Mouse (Mus musculus) kidney, embryonic 15.5 days (tissue): ENCODE results near the gene Mea1. TPM values are rescaled to one million over a fixed set of nuclear protein-coding genes. Genes with fewer than 3 reads are reported as not detected.

Source experiments
- ATAC-seq: fragments of 200-750 bp; cut with Nextera tagmentation; replicated peaks from 2 replicates; pipeline ENCODE4 v1.8.0; 2017; ENCODE audit warnings: moderate TSS enrichment; ENCODE audit not compliant: low FRiP score
- H3K27ac ChIP-seq: fragments of 300-500 bp; sonication (generic); 2 replicates; pipeline ENCODE4 v1.5.1; 2015; ENCODE audit warnings: mild to moderate bottlenecking, inconsistent platforms
- H3K27me3 ChIP-seq: fragments of 300-500 bp; sonication (generic); 2 replicates; pipeline ENCODE4 v1.6.1; 2015; ENCODE audit warnings: inconsistent platforms
- H3K36me3 ChIP-seq: fragments of 300-500 bp; sonication (generic); 2 replicates; pipeline ENCODE4 v1.6.1; 2015; ENCODE audit warnings: inconsistent platforms
- H3K4me1 ChIP-seq: fragments of 300-500 bp; sonication (generic); 2 replicates; pipeline ENCODE4 v1.6.1; 2015; ENCODE audit warnings: inconsistent platforms
- H3K4me2 ChIP-seq: fragments of 300-500 bp; sonication (generic); 2 replicates; pipeline ENCODE4 v1.6.1; 2015; ENCODE audit warnings: moderate library complexity, mild to moderate bottlenecking, inconsistent platforms
- H3K4me3 ChIP-seq: fragments of 300-500 bp; sonication (generic); replicated peaks from 2 replicates; pipeline ENCODE4 v1.5.1; 2015; ENCODE audit warnings: mild to moderate bottlenecking, inconsistent platforms
- H3K9ac ChIP-seq: fragments of 300-500 bp; sonication (generic); 2 replicates; pipeline ENCODE4 v1.6.1; 2015; ENCODE audit warnings: mild to moderate bottlenecking, inconsistent platforms
- H3K9me3 ChIP-seq: fragments of 300-500 bp; sonication (generic); replicated peaks from 2 replicates; pipeline ENCODE4 v1.6.1; 2016; ENCODE audit warnings: inconsistent platforms
- WGBS: fragments of 180-500 bp; shearing (Covaris S2); methylation state at CpG from one replicate; pipeline ENCODE4 v1.1.7; 2015; ENCODE audit warnings: mixed read lengths; 5-methylcytosine and 5-hydroxymethylcytosine counted together
- polyA plus RNA-seq: library from polyadenylated mRNA; unstranded; fragments of >200 nt; fragmentation: Nextera tagmentation; extraction: Ambion mirVana; gene quantifications from 2 replicates; pipeline ENCODE4 v1.2.1, GENCODE M21; 2015

Gene Mea1
- polyA plus RNA-seq, 1 experiment from 2014 or later: 147 TPM

GRCm38 (mm10) chr17:46699245-46699644 lies 20.7 kb downstream of the Mea1 start:
- Histone ChIP-seq H3K4me3 (no peak overlapping the region), H3K27me3 (no peaks in the 10 kb centered on the region), H3K36me3 (peaks cover 53% of the 10 kb centered on the region), H3K27ac (no peak overlapping the region), H3K9ac (no peak overlapping the region), H3K9me3 (no peaks in the 10 kb centered on the region), H3K4me1 (peaks cover 29% of the 10 kb centered on the region), H3K4me2 (no peak overlapping the region)
- no peak for ATAC-seq
- WGBS: 46% methylated on average over 5 of the region's 5 CpGs

GRCm38 (mm10) chr17:46699912-46700311 lies 21.3 kb downstream of the Mea1 start:
- no peak overlapping the region for H3K27ac ChIP-seq
- no peaks in the 10 kb centered on the region for H3K27me3 ChIP-seq
- H3K9me3 ChIP-seq: no peaks in the 10 kb centered on the region
- 85% methylated on average over 3 of the region's 3 CpGs for WGBS
- ATAC-seq: no peak
- no peak overlapping the region for H3K4me3 ChIP-seq
- H3K36me3 ChIP-seq: peaks cover 50% of the 10 kb centered on the region
- H3K9ac ChIP-seq: no peak overlapping the region
- H3K4me1 ChIP-seq: peaks cover 29% of the 10 kb centered on the region
- H3K4me2 ChIP-seq: no peak overlapping the region

- Histone ChIP-seq H3K9ac (0 out of 2 replicates have a peak overlapping the region, but pooled peaks have one; percentile 7), H3K4me2 (0 out of 2 replicates have a peak overlapping the region, but pooled peaks have one; percentile 24)
- 77% methylated on average over 12 of the region's 12 CpGs for WGBS
Observed at GRCm38 (mm10) chr17:46701489-46701888, 22.9 kb downstream of the Mea1 start.

GRCm38 (mm10) chr17:46702100-46702499 lies 23.5 kb downstream of the Mea1 start:
- 0 out of 2 replicates have a peak overlapping the region, but pooled peaks have one; percentile 93 for H3K4me3 ChIP-seq
- no peak overlapping the region for H3K4me2 ChIP-seq
- peaks cover 40% of the 10 kb centered on the region for H3K4me1 ChIP-seq
- no peak for ATAC-seq
- peak overlapping the region; percentile 18; the same call in 1 of the 2 replicates for H3K27ac ChIP-seq
- H3K36me3 ChIP-seq: peaks cover 35% of the 10 kb centered on the region
- 79% methylated on average over 12 of the region's 12 CpGs for WGBS
- H3K9ac ChIP-seq: peak overlapping the region; percentile 31; the same call in 1 of the 2 replicates
- H3K27me3 ChIP-seq: no peaks in the 10 kb centered on the region
- H3K9me3 ChIP-seq: no peaks in the 10 kb centered on the region

More at GRCm38 (mm10) chr17:46701489-46701888, 22.9 kb downstream of the Mea1 start:
- H3K36me3 ChIP-seq: peaks cover 39% of the 10 kb centered on the region
- no peaks in the 10 kb centered on the region for H3K9me3 ChIP-seq
- no peak overlapping the region for H3K27ac ChIP-seq
- peaks cover 40% of the 10 kb centered on the region for H3K4me1 ChIP-seq
- ATAC-seq: no peak
- no peaks in the 10 kb centered on the region for H3K27me3 ChIP-seq
- H3K4me3 ChIP-seq: no peak overlapping the region

GRCm38 (mm10) chr17:46702506-46702905 lies 23.9 kb downstream of the Mea1 start:
- peak overlapping the region; percentile 78 for H3K4me2 ChIP-seq

GRCm38 (mm10) chr17:46703971-46704886 lies 25.6 kb downstream of the Mea1 start:
- peak overlapping the region; percentile 98 for H3K27ac ChIP-seq
- H3K27me3 ChIP-seq: no peaks in the 10 kb centered on the region
- peak overlapping the region; percentile 93 for H3K4me3 ChIP-seq
- peak overlapping the region; percentile 94 for H3K9ac ChIP-seq
- H3K4me1 ChIP-seq: peaks cover 40% of the 10 kb centered on the region
- ATAC-seq: peak; percentile 89
- H3K9me3 ChIP-seq: no peaks in the 10 kb centered on the region
- H3K36me3 ChIP-seq: peaks cover 15% of the 10 kb centered on the region
- H3K4me2 ChIP-seq: peak overlapping the region; percentile 78
- WGBS: 5% methylated on average over 39 of the region's 41 CpGs

More at GRCm38 (mm10) chr17:46702506-46702905, 23.9 kb downstream of the Mea1 start:
- Histone ChIP-seq H3K36me3 (peaks cover 31% of the 10 kb centered on the region), H3K4me3 (peak overlapping the region; percentile 93), H3K27me3 (no peaks in the 10 kb centered on the region), H3K9me3 (no peaks in the 10 kb centered on the region), H3K9ac (peak overlapping the region; percentile 94; the same call in 1 of the 2 replicates), H3K4me1 (peaks cover 40% of the 10 kb centered on the region), H3K27ac (peak overlapping the region; percentile 18; the same call in 1 of the 2 replicates)
- 80% methylated on average over 5 of the region's 5 CpGs for WGBS
- no peak for ATAC-seq

- H3K4me3 ChIP-seq: peak within 1 kb of the TSS; percentile 93
- no peaks in the 10 kb centered on the region for H3K27me3 ChIP-seq
- H3K27ac ChIP-seq: peak within 1 kb of the TSS; percentile 98
- H3K4me1 ChIP-seq: peaks cover 40% of the 10 kb centered on the region
- H3K4me2 ChIP-seq: peak within 1 kb of the TSS; percentile 78
- no peaks in the 10 kb centered on the region for H3K9me3 ChIP-seq
- WGBS: under 1% methylated on average over 48 of the region's 48 CpGs
- peak within 1 kb of the TSS; percentile 94 for H3K9ac ChIP-seq
- H3K36me3 ChIP-seq: 0 out of 2 replicates have a peak, but pooled peaks cover 7% of the 10 kb centered on the region
- ATAC-seq: peak; percentile 97
Observed at GRCm38 (mm10) chr17:46704887-46705835, 26.6 kb downstream of the Mea1 start, which contains the start of gene Ppp2r5d. Gene Ppp2r5d (minus strand): TSS chr17:46705111.

- H3K27ac ChIP-seq: no peak overlapping the region
- no peak overlapping the region for H3K9ac ChIP-seq
- peaks cover 41% of the 10 kb centered on the region for H3K4me1 ChIP-seq
- no peak overlapping the region for H3K4me2 ChIP-seq
- H3K9me3 ChIP-seq: no peaks in the 10 kb centered on the region
- no peaks in the 10 kb centered on the region for H3K27me3 ChIP-seq
- WGBS: 91% methylated on average over 14 of the region's 14 CpGs
- ATAC-seq: no peak
- no peak overlapping the region for H3K4me3 ChIP-seq
- H3K36me3 ChIP-seq: no peaks in the 10 kb centered on the region
Observed at GRCm38 (mm10) chr17:46706375-46707089, 27.9 kb downstream of the Mea1 start.

- Histone ChIP-seq H3K27ac (peak within 1 kb of the TSS; percentile 80), H3K4me1 (peaks cover 20% of the 10 kb centered on the region), H3K36me3 (peaks cover 26% of the 10 kb centered on the region), H3K27me3 (no peaks in the 10 kb centered on the region), H3K4me3 (peak within 1 kb of the TSS; percentile 98), H3K4me2 (peak within 1 kb of the TSS; percentile 94), H3K9ac (peak within 1 kb of the TSS; percentile 95), H3K9me3 (no peaks in the 10 kb centered on the region)
- ATAC-seq: peak; percentile 88
- WGBS: 7% methylated on average over 36 of the region's 36 CpGs
Observed at GRCm38 (mm10) chr17:46710959-46711597, 32.5 kb downstream of the Mea1 start, which contains the start of gene Pex6. Gene Pex6 (plus strand): TSS chr17:46711463.

GRCm38 (mm10) chr17:46711612-46712271 lies 33.1 kb downstream of the Mea1 start:
- peaks cover 19% of the 10 kb centered on the region for H3K4me1 ChIP-seq
- peak overlapping the region; percentile 98 for H3K4me3 ChIP-seq
- under 1% methylated on average over 76 of the region's 76 CpGs for WGBS
- H3K36me3 ChIP-seq: peaks cover 32% of the 10 kb centered on the region
- peak; percentile 67 for ATAC-seq
- H3K4me2 ChIP-seq: peak overlapping the region; percentile 94
- H3K9ac ChIP-seq: peak overlapping the region; percentile 95
- no peaks in the 10 kb centered on the region for H3K9me3 ChIP-seq
- peak overlapping the region; percentile 80 for H3K27ac ChIP-seq
- no peaks in the 10 kb centered on the region for H3K27me3 ChIP-seq
